Mouse (Mus musculus) E14TG2a.4 (cell line): ENCODE data around the gene Atp13a4.

Experiments used
- CTCF ChIP-seq: conservative IDR thresholded peaks from 2 replicates; pipeline ENCODE4 v1.5.1; 2014; ENCODE audit warnings: low read length
- NANOG ChIP-seq: IDR thresholded peaks from 2 replicates; pipeline ENCODE4 v1.6.1; 2014; ENCODE audit warnings: borderline replicate concordance, low read length, mixed read lengths
- POU5F1 ChIP-seq: IDR thresholded peaks from 2 replicates; pipeline ENCODE4 v1.6.1; 2014; ENCODE audit warnings: low read length, borderline replicate concordance

DNA sequence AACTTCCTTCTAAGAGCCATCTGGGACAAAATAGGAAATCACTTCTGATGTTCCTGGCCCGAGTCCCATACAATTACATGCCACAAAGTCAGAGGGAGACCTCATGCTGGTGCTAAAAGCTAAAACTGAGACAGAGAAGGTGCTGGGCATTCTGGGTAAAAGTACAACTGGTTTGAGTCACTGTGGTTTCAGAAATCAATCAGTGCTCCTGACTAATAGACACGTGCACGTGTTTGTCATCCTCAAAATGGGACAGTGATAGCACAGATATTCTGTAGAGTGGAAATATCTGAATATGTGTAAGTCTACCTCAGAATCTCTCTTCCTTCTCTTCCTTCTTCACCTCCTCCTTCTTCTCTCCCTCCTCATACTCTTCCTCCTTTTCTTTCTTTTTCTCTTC is 53.6 kb downstream of the Atp13a4 start:
- TF ChIP-seq CTCF: no peak
- TF ChIP-seq NANOG: no peak
- TF ChIP-seq POU5F1: no peak
